8 mouse cellular contexts compared by ENCODE assay signal in genomic region chr19:6058513-6058912, GRCm38 (mm10). TPM values are rescaled to one million over a fixed set of nuclear protein-coding genes. Genes with fewer than 3 reads are reported as not detected.
DNase-seq lines count a peak whose midpoint lies in the region; ATAC-seq lines count a peak whose summit lies in the region.

No protein-coding gene starts in this region.

- H3K4me2 ChIP-seq in kidney, embryonic 15.5 days, result peak overlapping the region; percentile 78
- H3K4me2 ChIP-seq in hindbrain, embryonic 13.5 days, result peak overlapping the region; percentile 89
- H3K4me2 ChIP-seq in midbrain, embryonic 14.5 days (ENCODE audit: low read length), result peak overlapping the region; percentile 87

- peak overlapping the region; percentile 94 for H3K9ac ChIP-seq in kidney, embryonic 15.5 days
- peak overlapping the region; percentile 96 for H3K9ac ChIP-seq in hindbrain, embryonic 13.5 days
- H3K9ac ChIP-seq in midbrain, embryonic 14.5 days (replicated peaks; ENCODE audit: low read length), result peak overlapping the region; percentile 79

- H3K36me3 ChIP-seq in kidney, embryonic 15.5 days, result peaks cover 43% of the 10 kb centered on the region
- peaks cover 33% of the 10 kb centered on the region for H3K36me3 ChIP-seq in hindbrain, embryonic 13.5 days
- peaks cover 30% of the 10 kb centered on the region for H3K36me3 ChIP-seq in midbrain, embryonic 14.5 days (ENCODE audit: control insufficient read depth, insufficient read depth, low read length)

- ATAC-seq in kidney, embryonic 15.5 days (replicated peaks; ENCODE audit: low FRiP score), result no peak
- no peak for ATAC-seq in hindbrain, embryonic 13.5 days (ENCODE audit: low FRiP score)
- ATAC-seq in midbrain, embryonic 14.5 days (ENCODE audit: low FRiP score, low TSS enrichment), result no peak

- DNase-seq in kidney, adult 18-20 months, result no peak
- peak; percentile 33 for DNase-seq in adipocyte (ENCODE audit: low spot score)
- DNase-seq in midbrain, embryonic 14.5 days, result no peak
- no peak for DNase-seq in layer of hippocampus, postnatal 25 days (ENCODE audit: extremely low spot score in 1 of 2, low spot score in 1 of 2)
- no peak for DNase-seq in ovary, postnatal 14 days (ENCODE audit: low spot score)
- DNase-seq in spleen, postnatal 14 days (ENCODE audit: low spot score in 2 of 2), result no peak

- H3K9me3 ChIP-seq in kidney, embryonic 15.5 days (replicated peaks), result no peaks in the 10 kb centered on the region
- H3K9me3 ChIP-seq in hindbrain, embryonic 13.5 days, result no peaks in the 10 kb centered on the region
- H3K9me3 ChIP-seq in midbrain, embryonic 14.5 days (ENCODE audit: control insufficient read depth, low read length), result no peaks in the 10 kb centered on the region

- peak overlapping the region; percentile 95 for H3K4me3 ChIP-seq in kidney, embryonic 15.5 days (replicated peaks)
- peak overlapping the region; percentile 81 for H3K4me3 ChIP-seq in hindbrain, embryonic 13.5 days
- H3K4me3 ChIP-seq in midbrain, embryonic 14.5 days (replicated peaks; ENCODE audit: low read depth, low read length), result peak overlapping the region; percentile 81

- 38% methylated on average over 5 of the region's 5 CpGs for WGBS in kidney, embryonic 15.5 days
- WGBS in hindbrain, embryonic 13.5 days, result 39% methylated on average over 5 of the region's 5 CpGs
- 33% methylated on average over 5 of the region's 5 CpGs for WGBS in midbrain, embryonic 14.5 days

- peaks cover 44% of the 10 kb centered on the region for H3K4me1 ChIP-seq in kidney, embryonic 15.5 days
- H3K4me1 ChIP-seq in hindbrain, embryonic 13.5 days (replicated peaks), result peaks cover 46% of the 10 kb centered on the region
- peaks cover 25% of the 10 kb centered on the region for H3K4me1 ChIP-seq in midbrain, embryonic 14.5 days (ENCODE audit: control insufficient read depth, insufficient read depth, low read length)

- H3K27ac ChIP-seq in kidney, embryonic 15.5 days, result peak overlapping the region; percentile 85
- H3K27ac ChIP-seq in hindbrain, embryonic 13.5 days, result peak overlapping the region; percentile 88; the same call in 1 of the 2 replicates
- no peak overlapping the region for H3K27ac ChIP-seq in midbrain, embryonic 14.5 days (replicated peaks; ENCODE audit: low read depth, low read length)

- no peaks in the 10 kb centered on the region for H3K27me3 ChIP-seq in kidney, embryonic 15.5 days
- H3K27me3 ChIP-seq in hindbrain, embryonic 13.5 days, result no peaks in the 10 kb centered on the region
- no peaks in the 10 kb centered on the region for H3K27me3 ChIP-seq in midbrain, embryonic 14.5 days (ENCODE audit: control insufficient read depth, insufficient read depth, low read length)

RNA-seq across cellular contexts. Expression of gene Fau, which starts 0.9 kb away (rescaled TPM):
- 741 and 838 TPM in 2 replicates for polyA plus RNA-seq in kidney, embryonic 15.5 days (2015; fragmentation: Nextera tagmentation; extraction: Ambion mirVana)
- 648 and 656 TPM in 2 replicates for polyA plus RNA-seq in hindbrain, embryonic 13.5 days (2015; fragmentation: Nextera tagmentation; extraction: Ambion mirVana)
- 602 and 698 TPM in 2 replicates for polyA plus RNA-seq in midbrain, embryonic 14.5 days (2014; fragmentation: Nextera tagmentation; extraction: Ambion mirVana)
- total RNA-seq in layer of hippocampus, postnatal 25 days (2021), result 100 to 1,000 TPM; 588 to 687 TPM

RNA-seq across cellular contexts. Expression of gene Mrpl49, which starts 0.9 kb away (rescaled TPM):
- 77.9 and 81.6 TPM in 2 replicates for polyA plus RNA-seq in kidney, embryonic 15.5 days (2015; fragmentation: Nextera tagmentation; extraction: Ambion mirVana)
- polyA plus RNA-seq in hindbrain, embryonic 13.5 days (2015; fragmentation: Nextera tagmentation; extraction: Ambion mirVana), result 64.6 and 68.9 TPM in 2 replicates
- polyA plus RNA-seq in midbrain, embryonic 14.5 days (2014; fragmentation: Nextera tagmentation; extraction: Ambion mirVana), result 72.9 and 73.0 TPM in 2 replicates
- total RNA-seq in layer of hippocampus, postnatal 25 days (2021), result 10 to 100 TPM; 43.1 to 47.4 TPM

RNA-seq across cellular contexts. Expression of gene Znhit2, which starts 2.5 kb away (rescaled TPM):
- polyA plus RNA-seq in kidney, embryonic 15.5 days (2015; fragmentation: Nextera tagmentation; extraction: Ambion mirVana), result 33.0 and 33.2 TPM in 2 replicates
- 30.7 and 34.7 TPM in 2 replicates for polyA plus RNA-seq in hindbrain, embryonic 13.5 days (2015; fragmentation: Nextera tagmentation; extraction: Ambion mirVana)
- 32.4 and 37.9 TPM in 2 replicates for polyA plus RNA-seq in midbrain, embryonic 14.5 days (2014; fragmentation: Nextera tagmentation; extraction: Ambion mirVana)
- total RNA-seq in layer of hippocampus, postnatal 25 days (2021), result 10 to 100 TPM; 38.0 to 41.5 TPM

RNA-seq across cellular contexts. Expression of gene Tm7sf2, which starts 9.7 kb away (rescaled TPM):
- 23.6 and 24.9 TPM in 2 replicates for polyA plus RNA-seq in kidney, embryonic 15.5 days (2015; fragmentation: Nextera tagmentation; extraction: Ambion mirVana)
- 50.4 and 51.6 TPM in 2 replicates for polyA plus RNA-seq in hindbrain, embryonic 13.5 days (2015; fragmentation: Nextera tagmentation; extraction: Ambion mirVana)
- polyA plus RNA-seq in midbrain, embryonic 14.5 days (2014; fragmentation: Nextera tagmentation; extraction: Ambion mirVana), result 43.7 and 57.6 TPM in 2 replicates
- total RNA-seq in layer of hippocampus, postnatal 25 days (2021), result 10 to 100 TPM; 27.8 to 28.8 TPM

RNA-seq across cellular contexts. Expression of gene Syvn1, which starts 12.1 kb away (rescaled TPM):
- polyA plus RNA-seq in kidney, embryonic 15.5 days (2015; fragmentation: Nextera tagmentation; extraction: Ambion mirVana), result 35.6 and 38.5 TPM in 2 replicates
- polyA plus RNA-seq in hindbrain, embryonic 13.5 days (2015; fragmentation: Nextera tagmentation; extraction: Ambion mirVana), result 30.6 and 33.0 TPM in 2 replicates
- polyA plus RNA-seq in midbrain, embryonic 14.5 days (2014; fragmentation: Nextera tagmentation; extraction: Ambion mirVana), result 28.8 and 33.6 TPM in 2 replicates
- total RNA-seq in layer of hippocampus, postnatal 25 days (2021), result 10 to 100 TPM; 41.8 to 45.7 TPM
